Mouse (Mus musculus): Measurements from ENCODE around the gene Gadd45g.
"Not testable (repeated sequence)": the region's sequence is repeated elsewhere in the genome, so short reads cannot be mapped to it uniquely, and the experiment has no call there.

Gadd45g gene

GRCm38 (mm10) chr13:51834024-51834423 is 12.5 kb upstream of the Gadd45g start:
- DNase-seq (ENCODE audit: low read depth, low spot score): not testable (repeated sequence)

GRCm38 (mm10) chr13:51834520-51834919 is 12.0 kb upstream of the Gadd45g start:
- no peak for DNase-seq (ENCODE audit: low read depth, low spot score)

- DNase-seq (ENCODE audit: low read depth, low spot score): not testable (repeated sequence)
Measured at GRCm38 (mm10) chr13:51835208-51835607, 11.3 kb upstream of the Gadd45g start.

GRCm38 (mm10) chr13:51837402-51837801 is 9.1 kb upstream of the Gadd45g start:
- no peak for DNase-seq (ENCODE audit: low read depth, low spot score)

GRCm38 (mm10) chr13:51839250-51840026 is 7.0 kb upstream of the Gadd45g start:
- DNase-seq (ENCODE audit: low read depth, low spot score): no peak

- DNase-seq (ENCODE audit: low read depth, low spot score): no peak
Measured at GRCm38 (mm10) chr13:51840702-51841101, 5.8 kb upstream of the Gadd45g start.

GRCm38 (mm10) chr13:51841541-51842115 is 4.8 kb upstream of the Gadd45g start:
- no peak for DNase-seq (ENCODE audit: low read depth, low spot score)

- DNase-seq (ENCODE audit: low read depth, low spot score): no peak
Measured at GRCm38 (mm10) chr13:51842191-51842590, 4.3 kb upstream of the Gadd45g start.

GRCm38 (mm10) chr13:51842773-51843172 is 3.7 kb upstream of the Gadd45g start:
- no peak for DNase-seq (ENCODE audit: low read depth, low spot score)

- DNase-seq (ENCODE audit: low read depth, low spot score): no peak
Measured at GRCm38 (mm10) chr13:51843298-51843697, 3.2 kb upstream of the Gadd45g start.

GRCm38 (mm10) chr13:51844118-51844517 is 2.4 kb upstream of the Gadd45g start:
- DNase-seq (ENCODE audit: low read depth, low spot score): no peak

GRCm38 (mm10) chr13:51844661-51845060 is 1.8 kb upstream of the Gadd45g start:
- DNase-seq (ENCODE audit: low read depth, low spot score): no peak

- DNase-seq (ENCODE audit: low read depth, low spot score): no peak
Measured at GRCm38 (mm10) chr13:51845072-51845471, 1.4 kb upstream of the Gadd45g start.

- DNase-seq (ENCODE audit: low read depth, low spot score): peak; percentile 72
Measured at GRCm38 (mm10) chr13:51845591-51846191, 787 bp upstream of the Gadd45g start.

GRCm38 (mm10) chr13:51846868-51847793 is 653 bp downstream of the Gadd45g start:
- DNase-seq (ENCODE audit: low read depth, low spot score): no peak

- DNase-seq (ENCODE audit: low read depth, low spot score): no peak
Measured at GRCm38 (mm10) chr13:51847979-51848480, 1.6 kb downstream of the Gadd45g start.

GRCm38 (mm10) chr13:51848481-51849240 is 2.2 kb downstream of the Gadd45g start:
- no peak for DNase-seq (ENCODE audit: low read depth, low spot score)

- DNase-seq (ENCODE audit: low read depth, low spot score): no peak
Measured at GRCm38 (mm10) chr13:51849241-51850033, 3.0 kb downstream of the Gadd45g start.

- DNase-seq (ENCODE audit: low read depth, low spot score): no peak
Measured at GRCm38 (mm10) chr13:51850565-51850964, 4.1 kb downstream of the Gadd45g start.
